Mouse (Mus musculus): Measurements from ENCODE around the gene Hspa1l.
"Not testable (repeated sequence)": the region's sequence is repeated elsewhere in the genome, so short reads cannot be mapped to it uniquely, and the experiment has no call there.

GRCm38 (mm10) chr17:34957291-34957690 lies 15.2 kb upstream of the Hspa1l start:
- not testable (repeated sequence) for TF ChIP-seq CTCF (IDR thresholded peaks at IDR 0.05; ENCODE audit: borderline replicate concordance, control insufficient read depth, extremely low read depth, insufficient read depth, low read length, poor library complexity); POLR2A (IDR thresholded peaks at IDR 0.05; ENCODE audit: control insufficient read depth, extremely low read depth, insufficient read depth, low read length, poor library complexity)
